Mouse (Mus musculus): ENCODE data around the gene Antxr1. TPM values are rescaled to one million over a fixed set of nuclear protein-coding genes. Genes with fewer than 3 reads are reported as not detected.

The Antxr1 gene
- total RNA-seq, 2 experiments from 2014 or later: not detected

DNA sequence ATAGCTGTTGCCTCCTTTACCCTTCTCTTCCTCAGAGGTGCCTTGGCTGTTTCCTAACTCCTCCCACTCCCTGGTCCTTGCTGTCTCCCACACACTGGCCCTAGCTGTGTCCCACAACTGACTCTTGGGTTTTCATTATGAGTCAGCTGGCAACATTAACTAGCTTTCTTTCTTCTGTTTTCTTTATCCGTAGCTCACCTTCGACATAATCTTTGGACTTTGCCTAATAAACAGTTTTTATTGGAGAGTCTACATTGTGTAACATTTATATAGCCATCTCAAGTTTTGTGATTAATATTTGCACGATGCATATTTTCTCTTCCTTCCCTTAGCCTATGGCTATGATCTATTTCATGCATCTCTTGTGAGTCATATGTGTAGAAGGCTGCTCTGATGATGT is 40.7 kb downstream of the Antxr1 start:
- ATAC-seq (replicated peaks; ENCODE audit: low FRiP score, low TSS enrichment, poor library complexity, severe bottlenecking): no peak

DNA sequence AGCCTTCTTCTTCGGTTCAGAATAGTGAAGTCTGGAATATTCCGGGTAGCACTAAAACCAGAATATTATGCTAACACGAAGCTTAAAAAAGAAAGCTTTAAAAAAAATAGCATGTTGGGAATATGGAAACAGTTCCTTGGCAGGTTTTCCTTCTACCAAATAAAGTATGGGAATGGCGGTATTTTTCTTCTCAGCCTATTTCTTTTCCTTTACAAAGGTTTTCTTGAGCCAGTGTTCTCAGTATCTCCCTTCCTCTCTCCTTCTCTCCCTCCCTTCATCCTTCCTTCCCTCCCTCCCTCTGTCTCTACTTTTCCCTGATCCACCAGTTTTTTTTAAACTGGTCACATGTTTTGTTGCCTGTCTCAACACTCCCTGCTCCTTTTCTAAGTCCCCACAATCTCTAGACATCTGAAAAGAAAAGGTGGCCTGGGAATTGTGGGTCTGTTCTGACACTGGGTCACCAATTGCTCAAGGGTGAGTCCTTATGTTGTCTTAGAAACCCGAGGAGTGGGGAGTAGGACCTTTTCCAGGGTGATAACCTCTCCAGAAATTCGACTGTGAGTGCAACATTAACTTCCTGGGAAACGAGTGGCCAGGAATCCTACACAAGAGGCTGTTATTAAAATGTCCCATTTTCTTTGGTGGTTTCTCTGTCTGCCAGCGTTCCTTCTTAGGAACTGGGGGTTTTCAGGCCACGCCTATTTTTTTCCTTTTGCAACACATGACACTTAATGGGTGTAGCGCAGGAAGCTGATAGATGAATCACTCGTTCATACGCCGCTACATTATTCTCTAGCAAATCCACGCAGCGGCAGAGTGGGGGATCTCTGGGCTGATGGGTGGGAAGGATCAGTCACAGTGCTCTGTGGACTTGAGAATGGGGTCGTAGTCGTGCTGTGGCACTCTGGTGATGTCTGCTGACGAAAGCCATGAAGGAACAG is 42.4 kb downstream of the Antxr1 start:
- ATAC-seq (replicated peaks; ENCODE audit: low FRiP score, low TSS enrichment, poor library complexity, severe bottlenecking): no peak

DNA sequence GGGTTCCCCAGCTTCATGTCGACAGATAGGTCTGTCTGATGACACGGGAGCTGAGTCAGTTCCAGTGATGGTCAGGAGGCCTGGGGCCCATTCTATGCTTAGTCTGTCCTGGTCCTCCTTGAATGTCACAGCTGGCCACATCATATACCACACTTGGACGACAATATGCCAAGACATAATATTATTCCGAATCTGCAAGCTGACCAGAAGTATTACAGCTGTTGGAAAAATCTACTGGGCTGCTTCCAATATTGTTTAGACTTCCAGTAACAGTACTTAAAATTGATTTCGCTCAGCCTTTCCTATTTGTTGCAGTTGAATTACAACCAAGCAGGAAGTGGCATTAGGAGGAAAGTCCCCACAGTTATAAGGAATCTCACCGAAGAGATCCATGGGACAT is 48.4 kb downstream of the Antxr1 start:
- ATAC-seq (replicated peaks; ENCODE audit: low FRiP score, low TSS enrichment, poor library complexity, severe bottlenecking): no peak

DNA sequence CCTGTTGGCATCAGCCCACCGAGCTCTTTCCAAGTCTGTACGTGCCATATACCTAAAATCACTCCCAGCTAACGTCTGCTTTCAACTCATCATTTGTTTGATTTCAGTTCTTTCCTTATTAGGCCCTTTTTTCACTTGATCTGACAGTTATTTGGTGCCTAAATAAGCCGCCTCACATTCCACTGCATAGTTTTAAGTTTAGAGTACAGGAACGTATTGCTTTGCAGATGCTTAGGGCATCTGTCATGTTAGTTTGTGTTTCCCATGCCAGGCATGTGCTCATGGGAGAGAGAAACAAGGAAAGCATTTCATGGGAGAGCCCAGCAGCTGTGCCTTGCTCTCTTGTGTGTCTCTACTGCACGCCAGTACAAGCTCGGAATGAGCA is 50.3 kb downstream of the Antxr1 start:
- ATAC-seq (replicated peaks; ENCODE audit: low FRiP score, low TSS enrichment, poor library complexity, severe bottlenecking): no peak

- no peak for ATAC-seq (replicated peaks; ENCODE audit: low FRiP score, low TSS enrichment, poor library complexity, severe bottlenecking)
Observed at GRCm38 (mm10) chr6:87284716-87285364, 50.8 kb downstream of the Antxr1 start.

DNA sequence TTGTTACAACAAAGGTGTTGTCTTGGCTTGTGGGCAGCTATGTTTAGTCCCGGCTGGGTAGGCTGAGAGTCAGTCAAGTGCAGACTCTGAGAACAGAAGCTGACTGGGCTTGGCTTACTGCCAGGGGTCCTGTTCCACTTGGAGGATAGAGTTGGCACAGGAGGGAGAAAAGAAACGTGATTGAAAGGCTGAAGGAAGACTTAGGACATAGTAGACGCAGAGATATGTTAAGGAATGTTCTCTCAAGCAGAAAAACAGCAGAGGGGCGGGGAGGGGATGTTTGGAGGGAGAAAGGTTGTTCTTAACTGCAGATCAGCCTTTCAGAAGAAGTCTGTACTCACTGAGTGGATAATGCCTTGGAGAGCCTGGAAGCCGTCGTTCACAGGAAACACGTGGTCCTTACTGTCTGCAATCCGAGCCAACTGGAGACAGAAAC is 53.3 kb downstream of the Antxr1 start:
- ATAC-seq (replicated peaks; ENCODE audit: low FRiP score, low TSS enrichment, poor library complexity, severe bottlenecking): no peak

- ATAC-seq (replicated peaks; ENCODE audit: low FRiP score, low TSS enrichment, poor library complexity, severe bottlenecking): no peak
Observed at GRCm38 (mm10) chr6:87281771-87282170, 53.9 kb downstream of the Antxr1 start.

GRCm38 (mm10) chr6:87278151-87278550 is 57.5 kb downstream of the Antxr1 start:
- ATAC-seq (replicated peaks; ENCODE audit: low FRiP score, low TSS enrichment, poor library complexity, severe bottlenecking): no peak

- ATAC-seq (replicated peaks; ENCODE audit: low FRiP score, low TSS enrichment, poor library complexity, severe bottlenecking): no peak
Observed at GRCm38 (mm10) chr6:87277527-87277926, 58.1 kb downstream of the Antxr1 start.

- ATAC-seq (replicated peaks; ENCODE audit: low FRiP score, low TSS enrichment, poor library complexity, severe bottlenecking): no peak
Observed at GRCm38 (mm10) chr6:87276941-87277340, 58.7 kb downstream of the Antxr1 start.

DNA sequence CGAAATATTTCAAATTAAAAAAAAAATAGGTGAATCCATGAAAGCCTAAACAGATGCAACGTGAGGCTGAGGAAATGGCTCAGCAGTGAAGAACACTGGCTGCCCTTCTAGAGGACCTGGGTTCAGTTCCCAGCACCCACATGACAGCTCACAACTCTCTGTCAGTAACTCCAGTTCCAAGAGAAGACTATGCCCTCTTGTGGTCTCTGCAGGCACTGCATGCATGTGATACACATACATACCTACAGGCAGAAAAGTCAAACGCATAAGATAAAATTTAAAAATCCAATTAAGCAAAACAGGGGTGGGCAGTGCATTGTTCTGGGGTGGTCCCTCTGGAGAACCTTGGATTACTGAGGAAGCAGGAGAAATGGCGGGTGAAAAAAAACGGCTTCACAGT is 60.8 kb downstream of the Antxr1 start:
- ATAC-seq (replicated peaks; ENCODE audit: low FRiP score, low TSS enrichment, poor library complexity, severe bottlenecking): no peak

DNA sequence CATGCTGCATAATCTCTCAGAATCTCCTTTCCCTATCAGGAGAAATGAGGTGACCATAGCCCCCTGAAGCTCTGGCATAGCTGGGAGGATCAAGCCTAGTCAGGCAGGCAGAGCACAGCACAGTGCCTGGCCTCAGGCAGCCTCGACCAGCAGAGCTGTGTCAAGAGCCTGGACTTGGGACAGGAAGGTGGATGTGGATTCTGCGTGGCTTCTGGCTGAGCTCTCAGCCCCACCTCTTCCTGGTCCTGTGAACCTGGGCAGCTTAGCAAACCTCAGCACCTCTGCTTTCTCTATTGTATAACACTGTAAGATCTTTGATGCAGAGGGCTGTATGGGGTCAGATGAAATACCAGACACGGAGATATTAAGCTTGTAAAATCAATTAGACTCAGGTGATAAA is 61.8 kb downstream of the Antxr1 start:
- no peak for ATAC-seq (replicated peaks; ENCODE audit: low FRiP score, low TSS enrichment, poor library complexity, severe bottlenecking)

DNA sequence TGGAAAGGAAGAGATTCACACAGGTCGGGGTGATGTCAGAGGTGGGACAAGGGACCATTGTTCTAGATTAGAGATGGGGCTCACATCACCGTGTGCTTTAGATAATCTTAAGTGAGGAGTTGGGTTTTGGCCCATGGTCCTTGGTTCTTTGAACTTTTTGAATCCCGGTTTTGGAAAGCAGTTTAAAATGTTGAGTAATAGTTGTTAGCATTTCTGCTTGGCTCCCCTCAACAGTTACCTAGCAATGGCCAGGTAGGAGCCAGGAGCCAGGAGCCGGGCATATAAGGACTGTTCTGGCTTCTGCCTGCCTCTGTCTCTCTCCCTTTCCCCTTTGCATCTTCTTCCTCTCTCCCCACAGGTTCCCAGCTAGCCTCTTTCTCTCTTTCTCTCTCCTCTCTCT is 62.5 kb downstream of the Antxr1 start:
- ATAC-seq (replicated peaks; ENCODE audit: low FRiP score, low TSS enrichment, poor library complexity, severe bottlenecking): no peak

DNA sequence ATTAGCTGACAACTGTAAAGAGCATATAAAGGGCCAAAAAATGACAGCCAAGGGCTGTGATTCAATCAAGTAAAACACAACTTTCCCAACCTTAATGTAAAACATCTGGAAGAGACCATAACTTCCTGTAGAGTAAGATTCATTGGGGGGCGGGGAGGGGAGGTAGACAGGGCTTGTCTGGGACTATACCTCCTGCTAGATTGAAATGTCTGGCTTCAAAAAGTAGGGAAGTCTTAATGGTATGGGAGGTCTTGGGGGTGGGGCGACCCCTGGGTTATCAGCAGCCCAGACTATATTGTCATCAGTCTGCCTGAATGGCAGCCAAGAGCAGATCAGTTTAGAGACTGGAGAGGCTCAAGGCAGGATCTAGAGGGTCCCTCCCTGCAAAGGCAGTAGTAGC is 63.4 kb downstream of the Antxr1 start:
- no peak for ATAC-seq (replicated peaks; ENCODE audit: low FRiP score, low TSS enrichment, poor library complexity, severe bottlenecking)

GRCm38 (mm10) chr6:87270452-87270851 is 65.2 kb downstream of the Antxr1 start:
- ATAC-seq (replicated peaks; ENCODE audit: low FRiP score, low TSS enrichment, poor library complexity, severe bottlenecking): no peak

- no peak for ATAC-seq (replicated peaks; ENCODE audit: low FRiP score, low TSS enrichment, poor library complexity, severe bottlenecking)
Observed at GRCm38 (mm10) chr6:87269950-87270349, 65.7 kb downstream of the Antxr1 start.

DNA sequence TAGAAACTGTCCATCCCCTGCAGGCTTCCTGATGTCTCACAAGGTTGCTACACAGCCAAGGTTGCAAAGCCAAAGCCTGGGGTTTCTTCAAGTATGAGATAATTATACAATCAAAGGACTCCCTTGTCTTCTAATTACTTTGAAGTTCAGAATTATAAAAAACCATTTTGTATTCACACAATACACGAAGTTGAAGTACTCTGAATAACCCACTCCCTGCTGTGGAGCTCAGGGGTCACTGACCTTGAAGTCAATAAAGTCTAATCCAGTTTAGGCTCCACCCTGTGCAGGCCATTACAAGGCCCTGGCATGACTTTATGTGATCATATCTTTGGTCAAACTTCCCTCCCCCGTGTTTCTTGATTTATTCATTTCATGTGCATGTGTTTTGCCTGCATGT is 73.0 kb downstream of the Antxr1 start:
- no peak for ATAC-seq (replicated peaks; ENCODE audit: low FRiP score, low TSS enrichment, poor library complexity, severe bottlenecking)

- ATAC-seq (replicated peaks; ENCODE audit: low FRiP score, low TSS enrichment, poor library complexity, severe bottlenecking): no peak
Observed at GRCm38 (mm10) chr6:87258976-87259375, 76.6 kb downstream of the Antxr1 start.

GRCm38 (mm10) chr6:87257981-87258775 is 77.4 kb downstream of the Antxr1 start:
- no peak for ATAC-seq (replicated peaks; ENCODE audit: low FRiP score, low TSS enrichment, poor library complexity, severe bottlenecking)

- no peak for ATAC-seq (replicated peaks; ENCODE audit: low FRiP score, low TSS enrichment, poor library complexity, severe bottlenecking)
Observed at GRCm38 (mm10) chr6:87257471-87257870, 78.2 kb downstream of the Antxr1 start.

Measured in megakaryocyte-erythroid progenitor cell, adult 5-6 weeks (primary cell).